Mouse (Mus musculus): ENCODE measurements around the gene Whrn. TPM values are rescaled to one million over a fixed set of nuclear protein-coding genes. Genes with fewer than 3 reads are reported as not detected.

The Whrn gene
- 1.6 TPM for polyA plus RNA-seq (2014; fragmentation: Illumina TruSeq; extraction: RNeasy Lipid Tissue Mini Kit (QIAGEN cat#74804); ENCODE audit: low read depth, low replicate concordance)

GRCm38 (mm10) chr4:63495915-63496278 is at the start of gene Whrn:
Gene Whrn, minus strand, starts transcription at chr4:63495991.

DNA sequence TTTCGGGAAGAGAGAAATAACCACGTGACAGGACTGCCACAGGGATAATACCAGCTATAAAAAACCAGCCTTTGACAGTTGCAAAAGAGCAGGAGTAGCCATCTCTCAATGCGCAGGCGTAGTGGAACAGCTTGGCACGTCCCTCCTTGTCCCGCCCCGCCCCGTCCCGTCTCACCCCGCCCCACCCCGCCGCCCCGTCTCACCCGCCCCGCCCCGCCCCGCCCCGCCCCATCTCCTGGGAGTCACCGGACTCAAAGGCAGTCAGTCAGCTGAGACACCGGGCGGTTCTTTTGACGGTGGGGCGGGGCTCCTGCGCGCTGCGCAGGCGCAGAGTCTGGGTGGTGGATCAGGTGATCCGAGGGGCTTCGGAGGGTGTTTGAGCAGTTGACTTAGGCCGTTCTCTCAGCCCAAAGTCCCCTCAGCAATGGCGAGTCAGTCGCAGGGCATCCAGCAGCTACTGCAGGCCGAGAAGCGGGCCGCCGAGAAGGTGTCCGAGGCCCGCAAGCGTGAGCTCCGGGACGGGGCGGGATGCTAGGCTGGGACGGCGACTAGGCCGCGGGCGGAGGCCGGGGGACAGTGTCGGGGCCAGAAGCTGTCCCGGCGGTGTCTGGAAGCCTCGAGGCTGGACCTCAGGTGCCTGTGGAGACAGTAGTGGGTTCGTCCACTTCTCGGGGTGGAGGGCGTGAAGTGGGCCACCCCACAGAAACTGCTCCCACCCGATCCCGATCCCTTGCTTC is 48.9 kb upstream of the Whrn start, which contains the start of gene Atp6v1g1:
TSS of gene Atp6v1g1 (plus strand) at position 279 of the 737 bp plus-strand sequence.

DNA sequence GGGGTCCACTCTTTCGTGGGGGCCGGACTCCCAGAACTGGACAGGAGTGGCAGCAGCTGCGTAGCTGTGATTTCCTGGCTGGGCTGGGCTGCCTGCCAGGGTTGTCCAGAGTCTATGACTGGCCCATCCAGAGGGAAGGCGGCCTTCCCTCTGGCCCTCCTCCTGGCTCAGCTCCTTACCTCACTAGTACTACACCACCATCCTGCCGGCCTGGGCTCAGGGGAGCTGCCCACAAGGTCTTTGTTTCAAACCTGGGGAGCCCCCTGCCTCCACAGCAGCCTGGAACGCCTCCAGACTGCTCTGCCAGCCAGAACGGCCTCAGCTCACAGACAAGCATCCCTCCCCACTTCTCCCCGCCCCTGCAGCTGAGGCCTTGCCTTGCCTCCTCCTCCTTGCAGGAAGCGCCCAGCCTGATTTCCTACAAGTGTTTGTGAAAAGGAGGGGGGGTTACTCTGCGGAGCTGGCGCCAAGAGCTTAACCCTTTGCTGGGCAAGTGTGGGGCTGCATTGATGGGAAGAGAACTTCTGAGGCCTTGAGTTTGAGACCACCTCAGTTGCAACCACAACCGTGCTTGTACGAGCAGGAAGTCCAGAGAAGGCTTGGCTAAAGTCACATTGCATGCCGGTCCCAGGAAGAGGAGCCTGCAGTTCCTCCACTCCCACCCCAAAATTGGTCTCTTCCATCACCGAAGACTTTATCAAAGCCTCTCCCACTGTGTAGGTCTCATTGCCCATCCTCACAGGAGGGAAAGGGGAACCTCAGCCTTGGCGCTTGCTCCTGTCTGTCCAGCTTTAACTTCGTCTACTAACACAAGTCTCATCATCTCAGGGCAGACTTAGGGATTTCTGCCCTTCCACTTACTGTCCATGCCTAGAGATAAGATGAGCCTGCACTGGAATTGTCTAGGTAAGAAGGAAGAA is 92.5 kb downstream of the Whrn start, which contains the start of gene Akna:
TSS of gene Akna (minus strand) at position 315 of the 920 bp plus-strand sequence.

Other genes with a start within 250 kb of the Whrn start
- 2.0 TPM for gene Orm1, start 151.4 kb downstream of the Whrn start, polyA plus RNA-seq (2014; fragmentation: Illumina TruSeq; extraction: RNeasy Lipid Tissue Mini Kit (QIAGEN cat#74804); ENCODE audit: low read depth, low replicate concordance)
- not detected for gene Orm3, start 139.8 kb downstream of the Whrn start, polyA plus RNA-seq (2014; fragmentation: Illumina TruSeq; extraction: RNeasy Lipid Tissue Mini Kit (QIAGEN cat#74804); ENCODE audit: low read depth, low replicate concordance)
- gene Orm2, start 133.5 kb downstream of the Whrn start, polyA plus RNA-seq (2014; fragmentation: Illumina TruSeq; extraction: RNeasy Lipid Tissue Mini Kit (QIAGEN cat#74804); ENCODE audit: low read depth, low replicate concordance): not detected
- gene Akna, start 92.6 kb downstream of the Whrn start, polyA plus RNA-seq (2014; fragmentation: Illumina TruSeq; extraction: RNeasy Lipid Tissue Mini Kit (QIAGEN cat#74804); ENCODE audit: low read depth, low replicate concordance): 0.50 TPM
- 280 TPM for gene Atp6v1g1, start 48.8 kb upstream of the Whrn start, polyA plus RNA-seq (2014; fragmentation: Illumina TruSeq; extraction: RNeasy Lipid Tissue Mini Kit (QIAGEN cat#74804); ENCODE audit: low read depth, low replicate concordance)
- 15.5 TPM for gene Tmem268, start 62.8 kb upstream of the Whrn start, polyA plus RNA-seq (2014; fragmentation: Illumina TruSeq; extraction: RNeasy Lipid Tissue Mini Kit (QIAGEN cat#74804); ENCODE audit: low read depth, low replicate concordance)
- gene Gm11213, start 109.3 kb upstream of the Whrn start, polyA plus RNA-seq (2014; fragmentation: Illumina TruSeq; extraction: RNeasy Lipid Tissue Mini Kit (QIAGEN cat#74804); ENCODE audit: low read depth, low replicate concordance): not detected
- gene Tex48, start 126.4 kb upstream of the Whrn start, polyA plus RNA-seq (2014; fragmentation: Illumina TruSeq; extraction: RNeasy Lipid Tissue Mini Kit (QIAGEN cat#74804); ENCODE audit: low read depth, low replicate concordance): not detected
- gene Gm11214, start 167.4 kb upstream of the Whrn start, polyA plus RNA-seq (2014; fragmentation: Illumina TruSeq; extraction: RNeasy Lipid Tissue Mini Kit (QIAGEN cat#74804); ENCODE audit: low read depth, low replicate concordance): not detected
- 4.0 TPM for gene Tnfsf15, start 249.1 kb upstream of the Whrn start, polyA plus RNA-seq (2014; fragmentation: Illumina TruSeq; extraction: RNeasy Lipid Tissue Mini Kit (QIAGEN cat#74804); ENCODE audit: low read depth, low replicate concordance)